Mouse (Mus musculus): ENCODE data around the gene Mta1. TPM values are rescaled to one million over a fixed set of nuclear protein-coding genes. Genes with fewer than 3 reads are reported as not detected.

Gene Mta1
- polyA plus RNA-seq, 1 experiment from 2014 or later: 4.9 TPM

DNA sequence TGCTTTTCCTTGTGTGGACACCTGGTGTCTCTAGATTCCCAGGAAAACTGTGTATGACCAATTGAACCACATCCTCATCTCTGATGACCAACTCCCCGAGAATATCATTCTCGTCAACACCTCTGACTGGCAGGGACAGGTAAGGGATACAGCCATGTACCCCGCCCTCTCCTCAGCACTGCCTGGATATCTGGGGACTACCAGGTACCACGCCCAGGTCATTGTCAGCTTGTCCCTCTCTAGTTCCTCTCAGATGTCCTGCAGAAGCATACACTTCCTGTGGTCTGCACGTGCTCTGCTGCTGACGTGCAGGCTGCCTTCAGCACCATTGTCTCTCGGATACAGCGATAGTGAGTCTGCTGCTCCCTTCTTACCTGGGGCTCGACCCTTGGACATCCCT lies 36.5 kb upstream of the Mta1 start:
- DNase-seq (ENCODE audit: low spot score) (no peak), ATAC-seq (ENCODE audit: low FRiP score, low TSS enrichment) (no peak)
- H3K9me3 ChIP-seq (ENCODE audit: control insufficient read depth, low read length): no peaks in the 10 kb centered on the region
- TF ChIP-seq EP300 (optimal IDR thresholded peaks at IDR 0.05) (no peak), CTCF (IDR thresholded peaks at IDR 0.05; ENCODE audit: low read depth) (no peak)
- H3K4me1 ChIP-seq (replicated peaks; ENCODE audit: control insufficient read depth, insufficient read depth): no peaks in the 10 kb centered on the region
- H3K27ac ChIP-seq (replicated peaks): no peak overlapping the region
- H3K27me3 ChIP-seq (ENCODE audit: control insufficient read depth, insufficient read depth, low read length): no peaks in the 10 kb centered on the region
- H3K4me3 ChIP-seq (ENCODE audit: low read depth, low read length): no peak overlapping the region
- 77% methylated on average over 9 of the region's 9 CpGs for WGBS
- H3K9ac ChIP-seq (ENCODE audit: low read length): no peak overlapping the region
- H3K4me2 ChIP-seq (replicated peaks; ENCODE audit: low read depth): no peak overlapping the region
- peaks cover 26% of the 10 kb centered on the region for H3K36me3 ChIP-seq (ENCODE audit: control insufficient read depth, insufficient read depth, low read length)

DNA sequence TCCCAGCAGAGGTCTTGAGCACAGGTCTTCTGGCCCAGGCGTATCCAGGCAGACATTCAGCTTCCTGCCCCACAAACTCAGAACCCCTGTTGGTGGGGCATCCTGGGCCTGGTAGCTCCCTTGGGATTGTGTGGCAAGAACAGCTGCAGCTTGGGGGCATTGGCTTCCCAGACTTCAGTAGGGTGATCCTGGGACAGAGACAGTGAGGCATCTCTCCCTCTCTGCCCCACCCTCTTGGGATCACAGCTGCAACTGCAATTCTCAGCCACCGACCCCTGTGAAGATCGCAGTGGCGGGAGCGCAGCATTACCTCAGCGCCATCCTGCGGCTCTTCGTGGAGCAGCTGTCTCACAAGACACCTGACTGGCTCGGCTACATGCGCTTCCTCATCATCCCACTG lies 35.9 kb upstream of the Mta1 start:
- Histone ChIP-seq H3K27ac (replicated peaks) (no peak overlapping the region), H3K9ac (ENCODE audit: low read length) (no peak overlapping the region), H3K27me3 (ENCODE audit: control insufficient read depth, insufficient read depth, low read length) (no peaks in the 10 kb centered on the region), H3K4me1 (replicated peaks; ENCODE audit: control insufficient read depth, insufficient read depth) (no peaks in the 10 kb centered on the region), H3K9me3 (ENCODE audit: control insufficient read depth, low read length) (no peaks in the 10 kb centered on the region), H3K4me2 (replicated peaks; ENCODE audit: low read depth) (no peak overlapping the region), H3K36me3 (ENCODE audit: control insufficient read depth, insufficient read depth, low read length) (peaks cover 21% of the 10 kb centered on the region), H3K4me3 (ENCODE audit: low read depth, low read length) (no peak overlapping the region)
- TF ChIP-seq CTCF (IDR thresholded peaks at IDR 0.05; ENCODE audit: low read depth): peak; percentile 11; the same call in 1 of the 2 replicates
- no peak for TF ChIP-seq EP300 (optimal IDR thresholded peaks at IDR 0.05)
- ATAC-seq (ENCODE audit: low FRiP score, low TSS enrichment) (no peak), DNase-seq (ENCODE audit: low spot score) (no peak)
- WGBS: 83% methylated on average over 10 of the region's 10 CpGs

DNA sequence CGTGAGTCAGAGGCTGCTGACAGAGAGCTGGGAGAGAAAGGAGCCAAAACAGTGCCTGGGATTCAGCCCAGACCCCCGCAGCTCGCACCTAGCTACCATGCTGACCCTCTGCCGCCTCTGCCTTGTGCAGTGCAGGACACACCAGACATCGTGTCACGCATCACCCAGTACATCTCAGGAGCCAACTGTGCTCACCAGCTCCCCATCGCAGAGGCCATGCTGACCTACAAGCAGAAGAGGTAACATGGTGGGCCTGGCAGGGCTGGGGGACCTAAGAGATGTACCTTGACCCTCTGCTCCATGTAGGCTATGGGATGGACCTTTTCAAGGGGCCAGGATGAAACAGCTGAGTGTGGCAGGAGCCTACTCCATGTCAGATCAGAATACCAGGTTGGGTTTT lies 34.4 kb upstream of the Mta1 start:
- Histone ChIP-seq H3K27ac (replicated peaks) (no peak overlapping the region), H3K9me3 (ENCODE audit: control insufficient read depth, low read length) (no peaks in the 10 kb centered on the region), H3K4me1 (replicated peaks; ENCODE audit: control insufficient read depth, insufficient read depth) (no peaks in the 10 kb centered on the region), H3K4me3 (ENCODE audit: low read depth, low read length) (no peak overlapping the region), H3K4me2 (replicated peaks; ENCODE audit: low read depth) (no peak overlapping the region), H3K9ac (ENCODE audit: low read length) (no peak overlapping the region), H3K27me3 (ENCODE audit: control insufficient read depth, insufficient read depth, low read length) (no peaks in the 10 kb centered on the region), H3K36me3 (ENCODE audit: control insufficient read depth, insufficient read depth, low read length) (peaks cover 19% of the 10 kb centered on the region)
- TF ChIP-seq CTCF (IDR thresholded peaks at IDR 0.05; ENCODE audit: low read depth) (no peak), EP300 (optimal IDR thresholded peaks at IDR 0.05) (no peak)
- no peak for ATAC-seq (ENCODE audit: low FRiP score, low TSS enrichment)
- no peak for DNase-seq (ENCODE audit: low spot score)
- 94% methylated on average over 7 of the region's 7 CpGs for WGBS

DNA sequence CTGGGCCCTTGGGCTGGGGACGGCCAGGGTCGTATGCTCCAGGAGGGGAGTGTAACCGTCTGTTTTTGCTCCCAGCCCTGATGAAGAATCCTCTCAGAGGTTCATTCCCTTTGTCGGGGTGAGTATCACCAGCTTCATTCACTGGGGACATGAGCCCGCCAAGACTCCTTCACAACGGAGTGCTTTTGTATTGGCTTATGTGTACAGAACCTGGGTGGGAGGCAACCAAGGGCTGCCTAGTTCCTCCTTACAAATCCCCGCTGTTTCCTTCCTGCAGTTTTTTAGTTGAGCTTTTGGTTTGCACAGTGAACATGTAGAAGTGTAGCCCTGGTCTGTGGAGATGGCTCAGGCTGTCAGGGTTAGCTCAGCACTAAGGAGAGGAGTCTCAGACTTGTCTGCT lies 30.1 kb upstream of the Mta1 start:
- Histone ChIP-seq H3K4me2 (replicated peaks; ENCODE audit: low read depth) (no peak overlapping the region), H3K36me3 (ENCODE audit: control insufficient read depth, insufficient read depth, low read length) (peaks cover 27% of the 10 kb centered on the region), H3K4me1 (replicated peaks; ENCODE audit: control insufficient read depth, insufficient read depth) (no peaks in the 10 kb centered on the region), H3K4me3 (ENCODE audit: low read depth, low read length) (no peak overlapping the region), H3K27me3 (ENCODE audit: control insufficient read depth, insufficient read depth, low read length) (no peaks in the 10 kb centered on the region), H3K9ac (ENCODE audit: low read length) (no peak overlapping the region), H3K9me3 (ENCODE audit: control insufficient read depth, low read length) (no peaks in the 10 kb centered on the region), H3K27ac (replicated peaks) (no peak overlapping the region)
- no peak for DNase-seq (ENCODE audit: low spot score)
- TF ChIP-seq CTCF (IDR thresholded peaks at IDR 0.05; ENCODE audit: low read depth) (no peak), EP300 (optimal IDR thresholded peaks at IDR 0.05) (no peak)
- WGBS: 71% methylated on average over 7 of the region's 7 CpGs
- no peak for ATAC-seq (ENCODE audit: low FRiP score, low TSS enrichment)

DNA sequence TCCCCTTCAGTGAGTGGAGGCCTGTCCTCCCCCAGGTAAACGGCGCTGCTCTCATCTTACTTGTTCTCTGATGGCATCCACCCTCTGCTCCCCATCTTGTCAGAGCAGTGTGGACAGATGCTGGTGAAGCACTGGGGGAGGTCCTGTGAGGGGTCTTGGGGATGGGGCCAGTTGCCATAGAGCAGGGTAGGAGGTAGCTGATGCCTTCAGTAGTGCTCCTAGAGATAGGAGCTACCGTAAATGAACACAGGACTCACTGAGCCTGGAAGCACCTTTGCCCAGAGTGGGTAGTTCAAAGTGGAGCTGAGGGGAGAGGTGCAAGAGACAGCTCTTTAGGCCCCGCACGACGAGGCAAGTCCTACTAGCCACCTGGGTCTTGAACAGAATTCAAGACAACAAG lies 28.7 kb upstream of the Mta1 start:
- peaks cover 27% of the 10 kb centered on the region for H3K36me3 ChIP-seq (ENCODE audit: control insufficient read depth, insufficient read depth, low read length)
- H3K4me3 ChIP-seq (ENCODE audit: low read depth, low read length): no peak overlapping the region
- no peaks in the 10 kb centered on the region for H3K27me3 ChIP-seq (ENCODE audit: control insufficient read depth, insufficient read depth, low read length)
- H3K4me1 ChIP-seq (replicated peaks; ENCODE audit: control insufficient read depth, insufficient read depth): peaks cover 4% of the 10 kb centered on the region
- H3K9me3 ChIP-seq (ENCODE audit: control insufficient read depth, low read length): no peaks in the 10 kb centered on the region
- no peak overlapping the region for H3K4me2 ChIP-seq (replicated peaks; ENCODE audit: low read depth)
- H3K27ac ChIP-seq (replicated peaks): no peak overlapping the region
- TF ChIP-seq EP300 (optimal IDR thresholded peaks at IDR 0.05): no peak
- no peak for TF ChIP-seq CTCF (IDR thresholded peaks at IDR 0.05; ENCODE audit: low read depth)
- ATAC-seq (ENCODE audit: low FRiP score, low TSS enrichment): no peak
- WGBS: 94% methylated on average over 6 of the region's 6 CpGs
- no peak for DNase-seq (ENCODE audit: low spot score)
- no peak overlapping the region for H3K9ac ChIP-seq (ENCODE audit: low read length)

DNA sequence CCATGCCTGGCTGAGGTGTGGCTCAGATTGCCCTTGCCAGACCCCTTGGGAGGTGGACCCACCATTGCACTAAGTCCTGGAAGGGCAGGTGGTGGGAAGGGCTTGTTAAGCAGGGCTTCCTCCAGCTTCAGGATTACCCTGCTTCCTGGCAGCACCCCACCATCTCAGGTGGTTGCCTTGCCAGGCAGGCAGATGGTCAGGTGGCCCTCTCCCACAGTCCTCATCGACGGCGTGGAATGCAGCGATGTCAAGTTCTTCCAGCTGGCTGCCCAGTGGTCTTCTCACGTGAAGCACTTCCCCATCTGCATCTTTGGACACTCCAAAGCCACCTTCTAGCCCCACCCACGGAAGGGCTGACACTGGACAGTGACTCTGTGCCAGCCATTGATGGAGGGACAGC lies 26.8 kb upstream of the Mta1 start:
- Histone ChIP-seq H3K4me1 (replicated peaks; ENCODE audit: control insufficient read depth, insufficient read depth) (peaks cover 9% of the 10 kb centered on the region), H3K4me2 (replicated peaks; ENCODE audit: low read depth) (no peak overlapping the region), H3K9ac (ENCODE audit: low read length) (no peak overlapping the region), H3K27me3 (ENCODE audit: control insufficient read depth, insufficient read depth, low read length) (no peaks in the 10 kb centered on the region), H3K27ac (replicated peaks) (no peak overlapping the region), H3K36me3 (ENCODE audit: control insufficient read depth, insufficient read depth, low read length) (peaks cover 27% of the 10 kb centered on the region), H3K9me3 (ENCODE audit: control insufficient read depth, low read length) (no peaks in the 10 kb centered on the region), H3K4me3 (ENCODE audit: low read depth, low read length) (no peak overlapping the region)
- ATAC-seq (ENCODE audit: low FRiP score, low TSS enrichment): no peak
- TF ChIP-seq CTCF (IDR thresholded peaks at IDR 0.05; ENCODE audit: low read depth) (no peak), EP300 (optimal IDR thresholded peaks at IDR 0.05) (no peak)
- 92% methylated on average over 6 of the region's 6 CpGs for WGBS
- DNase-seq (ENCODE audit: low spot score): no peak

Measured in stomach, postnatal 0 days (tissue).